Mouse (Mus musculus): ENCODE results near the gene Spats2l. TPM values are rescaled to one million over a fixed set of nuclear protein-coding genes. Genes with fewer than 3 reads are reported as not detected.

Spats2l gene
- polyA plus RNA-seq, 1 experiment from 2014 or later = 52.4 TPM

DNA sequence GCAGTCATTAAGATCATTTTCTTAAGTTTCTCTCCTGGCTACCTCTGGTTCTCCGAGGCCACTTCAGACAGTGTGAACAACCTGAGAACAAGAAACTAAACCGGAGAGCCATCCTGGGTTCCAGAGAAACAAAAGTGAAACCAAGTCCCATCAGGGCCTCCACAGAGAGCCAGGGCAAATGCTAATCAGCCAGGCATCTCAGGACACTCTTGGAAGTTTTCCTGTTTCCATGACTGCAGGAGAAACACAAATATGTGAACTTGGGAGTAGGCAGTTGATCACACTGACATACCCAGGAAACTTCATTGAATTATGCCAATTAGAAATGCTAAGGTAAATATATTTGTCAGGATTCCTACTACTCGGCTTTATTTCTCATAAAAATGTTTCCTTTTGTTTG, 76.0 kb downstream of the Spats2l start:
- ATAC-seq (replicated peaks; ENCODE audit: insufficient number of reproducible peaks, low FRiP score, low TSS enrichment, low read depth) (no peak), DNase-seq (ENCODE audit: low spot score) (no peak)
- Histone ChIP-seq H3K4me2 (ENCODE audit: low read depth, low read length) (no peak overlapping the region), H3K4me1 (ENCODE audit: control insufficient read depth, insufficient read depth, low read length) (no peaks in the 10 kb centered on the region; the same call in 1 of the 2 replicates), H3K9me3 (replicated peaks; ENCODE audit: control insufficient read depth, low read length) (no peaks in the 10 kb centered on the region), H3K4me3 (ENCODE audit: low read depth, low read length) (no peak overlapping the region), H3K36me3 (replicated peaks; ENCODE audit: control insufficient read depth, insufficient read depth, low read depth, low read length) (no peaks in the 10 kb centered on the region), H3K27me3 (ENCODE audit: control insufficient read depth, insufficient read depth, low read length) (no peaks in the 10 kb centered on the region; the same call in 1 of the 2 replicates), H3K27ac (replicated peaks; ENCODE audit: low read depth, low read length) (no peak overlapping the region), H3K9ac (replicated peaks; ENCODE audit: low read length) (no peak overlapping the region)
- 78% methylated on average over 3 of the region's 3 CpGs for WGBS

DNA sequence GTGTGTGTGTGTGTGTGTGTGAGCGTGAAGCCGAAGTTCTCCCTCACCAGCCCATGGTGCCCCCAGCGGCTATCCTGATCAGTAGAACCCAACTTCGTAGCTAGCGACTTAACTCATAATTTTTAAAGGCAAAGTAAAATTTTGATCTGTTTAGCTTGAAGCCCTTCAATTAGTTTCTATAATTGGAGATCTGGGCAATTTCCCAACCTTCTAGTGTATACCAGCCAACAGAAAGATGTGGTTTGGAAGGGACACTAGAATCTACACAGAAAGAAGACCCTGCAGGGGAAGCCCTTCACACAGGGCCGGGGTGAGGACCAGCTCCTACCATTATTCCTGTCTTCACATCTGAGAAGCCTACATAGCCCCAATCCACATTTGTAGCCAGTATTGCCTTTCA, 77.9 kb downstream of the Spats2l start:
- ATAC-seq (replicated peaks; ENCODE audit: insufficient number of reproducible peaks, low FRiP score, low TSS enrichment, low read depth) (no peak), DNase-seq (ENCODE audit: low spot score) (no peak)
- no peaks in the 10 kb centered on the region for H3K36me3 ChIP-seq (replicated peaks; ENCODE audit: control insufficient read depth, insufficient read depth, low read depth, low read length)
- no peak overlapping the region for H3K9ac ChIP-seq (replicated peaks; ENCODE audit: low read length)
- no peaks in the 10 kb centered on the region for H3K27me3 ChIP-seq (ENCODE audit: control insufficient read depth, insufficient read depth, low read length)
- H3K4me2 ChIP-seq (ENCODE audit: low read depth, low read length) = no peak overlapping the region
- no peaks in the 10 kb centered on the region for H3K9me3 ChIP-seq (replicated peaks; ENCODE audit: control insufficient read depth, low read length)
- no peaks in the 10 kb centered on the region; the same call in 1 of the 2 replicates for H3K4me1 ChIP-seq (ENCODE audit: control insufficient read depth, insufficient read depth, low read length)
- H3K4me3 ChIP-seq (ENCODE audit: low read depth, low read length) = no peak overlapping the region
- WGBS = 90% methylated on average over 6 of the region's 6 CpGs
- H3K27ac ChIP-seq (replicated peaks; ENCODE audit: low read depth, low read length) = no peak overlapping the region

DNA sequence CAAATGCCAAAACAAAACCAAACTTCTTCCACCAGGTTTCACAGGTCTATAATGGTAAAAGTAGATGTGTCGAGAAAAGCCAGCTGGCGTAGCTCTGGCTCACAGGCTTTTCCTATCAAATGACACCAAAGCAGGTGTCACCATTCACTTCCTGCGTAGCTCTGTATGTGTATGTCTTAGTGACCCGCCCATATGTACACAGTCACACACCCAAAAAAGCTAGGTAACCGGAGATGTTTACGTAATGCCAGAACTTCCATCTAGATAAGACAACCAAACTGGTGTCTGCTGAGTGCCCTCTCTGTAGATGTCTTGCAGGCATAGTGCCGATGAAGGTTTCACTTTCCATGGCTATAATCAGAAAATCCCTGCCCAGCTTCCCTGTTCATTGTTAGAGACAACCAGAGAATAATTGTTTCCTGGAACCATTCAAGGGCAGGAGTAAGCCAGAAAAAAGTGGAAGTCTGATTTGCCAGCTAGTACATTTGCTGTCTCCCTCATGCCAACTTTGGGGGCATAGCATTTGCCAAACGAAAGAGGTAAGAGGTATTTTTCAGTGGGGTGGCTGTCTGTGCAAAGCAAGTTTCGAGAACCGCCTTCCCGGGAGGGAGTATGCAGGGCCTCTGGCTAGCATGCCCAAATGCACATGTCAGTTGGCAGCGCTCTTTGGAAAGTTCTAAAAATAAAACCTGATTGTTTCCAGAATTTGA, 78.8 kb downstream of the Spats2l start:
- no peak for ATAC-seq (replicated peaks; ENCODE audit: insufficient number of reproducible peaks, low FRiP score, low TSS enrichment, low read depth)
- 81% methylated on average over 12 of the region's 12 CpGs for WGBS

DNA sequence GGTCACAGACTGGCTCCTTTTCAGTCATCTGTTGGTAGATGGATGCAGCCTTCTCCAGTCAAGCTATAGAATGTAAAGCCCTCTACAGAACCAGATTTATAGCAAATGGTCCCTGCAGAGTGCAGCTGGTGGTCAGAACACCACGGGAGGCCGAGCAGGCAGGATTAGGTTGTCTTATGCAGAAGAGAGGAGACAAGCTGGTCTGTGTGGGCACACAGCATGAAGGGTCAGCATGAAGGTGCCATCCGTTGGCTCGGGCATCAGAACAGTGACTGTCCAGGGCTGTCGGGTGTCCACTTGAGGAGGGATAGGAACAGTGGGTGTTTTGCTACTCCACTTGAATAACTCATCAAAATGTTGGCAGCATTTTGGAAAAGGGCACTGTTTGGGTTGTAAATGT, 83.8 kb downstream of the Spats2l start:
- no peaks in the 10 kb centered on the region for H3K36me3 ChIP-seq (replicated peaks; ENCODE audit: control insufficient read depth, insufficient read depth, low read depth, low read length)
- DNase-seq (ENCODE audit: low spot score) (no peak), ATAC-seq (replicated peaks; ENCODE audit: insufficient number of reproducible peaks, low FRiP score, low TSS enrichment, low read depth) (no peak)
- H3K4me1 ChIP-seq (ENCODE audit: control insufficient read depth, insufficient read depth, low read length) = no peaks in the 10 kb centered on the region
- H3K9ac ChIP-seq (replicated peaks; ENCODE audit: low read length) = no peak overlapping the region
- no peaks in the 10 kb centered on the region for H3K27me3 ChIP-seq (ENCODE audit: control insufficient read depth, insufficient read depth, low read length)
- no peak overlapping the region for H3K4me3 ChIP-seq (ENCODE audit: low read depth, low read length)
- WGBS = 56% methylated on average over 5 of the region's 5 CpGs
- H3K9me3 ChIP-seq (replicated peaks; ENCODE audit: control insufficient read depth, low read length) = no peaks in the 10 kb centered on the region
- H3K27ac ChIP-seq (replicated peaks; ENCODE audit: low read depth, low read length) = no peak overlapping the region
- H3K4me2 ChIP-seq (ENCODE audit: low read depth, low read length) = no peak overlapping the region

More for the DNA sequence above, 78.8 kb downstream of the Spats2l start:
- H3K36me3 ChIP-seq (replicated peaks; ENCODE audit: control insufficient read depth, insufficient read depth, low read depth, low read length) = no peaks in the 10 kb centered on the region
- H3K4me1 ChIP-seq (ENCODE audit: control insufficient read depth, insufficient read depth, low read length) = no peaks in the 10 kb centered on the region; the same call in 1 of the 2 replicates
- H3K27ac ChIP-seq (replicated peaks; ENCODE audit: low read depth, low read length) = no peak overlapping the region
- no peak for DNase-seq (ENCODE audit: low spot score)
- H3K4me2 ChIP-seq (ENCODE audit: low read depth, low read length) = no peak overlapping the region
- H3K27me3 ChIP-seq (ENCODE audit: control insufficient read depth, insufficient read depth, low read length) = no peaks in the 10 kb centered on the region
- H3K9ac ChIP-seq (replicated peaks; ENCODE audit: low read length) = no peak overlapping the region
- no peaks in the 10 kb centered on the region for H3K9me3 ChIP-seq (replicated peaks; ENCODE audit: control insufficient read depth, low read length)
- H3K4me3 ChIP-seq (ENCODE audit: low read depth, low read length) = no peak overlapping the region

- DNase-seq (ENCODE audit: low spot score) (peak; percentile 20), ATAC-seq (replicated peaks; ENCODE audit: insufficient number of reproducible peaks, low FRiP score, low TSS enrichment, low read depth) (no peak; the same call in 1 of the 2 replicates)
- Histone ChIP-seq H3K4me2 (ENCODE audit: low read depth, low read length) (no peak overlapping the region), H3K4me3 (ENCODE audit: low read depth, low read length) (no peak overlapping the region), H3K27me3 (ENCODE audit: control insufficient read depth, insufficient read depth, low read length) (no peaks in the 10 kb centered on the region), H3K27ac (replicated peaks; ENCODE audit: low read depth, low read length) (no peak overlapping the region), H3K36me3 (replicated peaks; ENCODE audit: control insufficient read depth, insufficient read depth, low read depth, low read length) (no peaks in the 10 kb centered on the region), H3K4me1 (ENCODE audit: control insufficient read depth, insufficient read depth, low read length) (no peaks in the 10 kb centered on the region), H3K9me3 (replicated peaks; ENCODE audit: control insufficient read depth, low read length) (no peaks in the 10 kb centered on the region), H3K9ac (replicated peaks; ENCODE audit: low read length) (no peak overlapping the region)
- WGBS = 31% methylated on average over 4 of the region's 4 CpGs
Measured at GRCm38 (mm10) chr1:57862024-57862423, 88.1 kb downstream of the Spats2l start.

GRCm38 (mm10) chr1:57868651-57869050, 94.7 kb downstream of the Spats2l start:
- Histone ChIP-seq H3K4me3 (ENCODE audit: low read depth, low read length) (no peak overlapping the region), H3K27ac (replicated peaks; ENCODE audit: low read depth, low read length) (no peak overlapping the region), H3K9ac (replicated peaks; ENCODE audit: low read length) (no peak overlapping the region), H3K36me3 (replicated peaks; ENCODE audit: control insufficient read depth, insufficient read depth, low read depth, low read length) (no peaks in the 10 kb centered on the region; the same call in 1 of the 2 replicates), H3K9me3 (replicated peaks; ENCODE audit: control insufficient read depth, low read length) (no peaks in the 10 kb centered on the region), H3K4me1 (ENCODE audit: control insufficient read depth, insufficient read depth, low read length) (no peaks in the 10 kb centered on the region), H3K4me2 (ENCODE audit: low read depth, low read length) (no peak overlapping the region), H3K27me3 (ENCODE audit: control insufficient read depth, insufficient read depth, low read length) (no peaks in the 10 kb centered on the region)
- whole genome bisulfite sequencing = 81% methylated on average over 13 of the region's 13 CpGs
- no peak for DNase-seq (ENCODE audit: low spot score)
- ATAC-seq (replicated peaks; ENCODE audit: insufficient number of reproducible peaks, low FRiP score, low TSS enrichment, low read depth) = no peak

GRCm38 (mm10) chr1:57872006-57872405, 98.0 kb downstream of the Spats2l start:
- no peak overlapping the region for H3K4me2 ChIP-seq (ENCODE audit: low read depth, low read length)
- no peaks in the 10 kb centered on the region for H3K27me3 ChIP-seq (ENCODE audit: control insufficient read depth, insufficient read depth, low read length)
- no peak overlapping the region for H3K9ac ChIP-seq (replicated peaks; ENCODE audit: low read length)
- H3K4me3 ChIP-seq (ENCODE audit: low read depth, low read length) = no peak overlapping the region
- ATAC-seq (replicated peaks; ENCODE audit: insufficient number of reproducible peaks, low FRiP score, low TSS enrichment, low read depth) = no peak
- H3K36me3 ChIP-seq (replicated peaks; ENCODE audit: control insufficient read depth, insufficient read depth, low read depth, low read length) = no peaks in the 10 kb centered on the region; the same call in 1 of the 2 replicates
- no peaks in the 10 kb centered on the region for H3K9me3 ChIP-seq (replicated peaks; ENCODE audit: control insufficient read depth, low read length)
- WGBS = 47% methylated on average over 3 of the region's 3 CpGs
- H3K4me1 ChIP-seq (ENCODE audit: control insufficient read depth, insufficient read depth, low read length) = no peaks in the 10 kb centered on the region
- no peak for DNase-seq (ENCODE audit: low spot score)
- H3K27ac ChIP-seq (replicated peaks; ENCODE audit: low read depth, low read length) = no peak overlapping the region

DNA sequence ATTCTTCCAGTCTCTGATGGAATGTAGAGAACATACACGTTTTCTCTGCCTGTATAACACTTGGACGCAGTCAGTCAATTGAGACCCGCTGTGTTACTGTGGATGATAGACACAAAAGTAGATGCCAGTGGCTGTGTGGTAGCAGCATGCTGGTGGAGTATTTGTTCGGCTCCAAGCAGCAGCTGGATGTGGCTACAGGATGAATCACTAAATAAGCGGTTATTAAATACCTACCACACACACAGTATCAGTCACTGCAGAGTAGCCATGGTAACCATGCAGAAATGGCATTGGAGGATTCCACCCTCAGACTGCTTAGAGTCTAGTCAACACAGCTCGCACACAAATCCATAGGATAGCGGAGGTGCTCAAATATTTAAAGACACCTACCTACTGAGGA, 100.0 kb downstream of the Spats2l start:
- 89% methylated on average over 7 of the region's 7 CpGs for WGBS
- no peak for DNase-seq (ENCODE audit: low spot score)

More for the DNA sequence above, 100.0 kb downstream of the Spats2l start:
- Histone ChIP-seq H3K4me1 (ENCODE audit: control insufficient read depth, insufficient read depth, low read length) (no peaks in the 10 kb centered on the region), H3K36me3 (replicated peaks; ENCODE audit: control insufficient read depth, insufficient read depth, low read depth, low read length) (no peaks in the 10 kb centered on the region; the same call in 1 of the 2 replicates), H3K4me3 (ENCODE audit: low read depth, low read length) (no peak overlapping the region), H3K9ac (replicated peaks; ENCODE audit: low read length) (no peak overlapping the region), H3K27ac (replicated peaks; ENCODE audit: low read depth, low read length) (no peak overlapping the region), H3K9me3 (replicated peaks; ENCODE audit: control insufficient read depth, low read length) (no peaks in the 10 kb centered on the region), H3K4me2 (ENCODE audit: low read depth, low read length) (no peak overlapping the region), H3K27me3 (ENCODE audit: control insufficient read depth, insufficient read depth, low read length) (no peaks in the 10 kb centered on the region)
- ATAC-seq (replicated peaks; ENCODE audit: insufficient number of reproducible peaks, low FRiP score, low TSS enrichment, low read depth) = no peak
